18 mouse cellular contexts compared by ENCODE assay signal in the genomic region with DNA sequence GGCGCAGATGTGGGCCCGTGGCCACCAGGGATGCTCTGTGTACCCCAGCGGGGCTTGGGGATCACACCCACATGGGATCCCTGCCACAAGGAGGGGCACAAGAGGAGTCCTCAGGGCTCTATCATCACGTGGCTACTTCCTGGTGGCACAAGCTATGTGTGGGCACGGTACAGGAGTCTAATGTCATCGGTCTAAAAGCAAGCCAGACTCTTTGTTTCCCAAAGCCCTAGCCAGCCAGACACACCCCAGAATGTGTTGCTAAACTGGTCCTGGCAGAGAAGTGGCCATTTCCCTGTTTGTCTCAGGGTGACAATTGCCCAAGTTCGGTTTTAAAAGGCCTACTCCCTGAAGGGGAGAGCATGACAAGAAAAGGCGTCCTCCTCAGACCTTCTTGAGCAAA. TPM values are rescaled to one million over a fixed set of nuclear protein-coding genes. Genes with fewer than 3 reads are reported as not detected.
DNase-seq lines count a peak whose midpoint lies in the region; ATAC-seq lines count a peak whose summit lies in the region.
"Had no signal": no experiment of that assay in that cellular context is flagged by ENCODE, and none has a peak within 500 bp of the region (broad histone marks: within the 10 kb centered on the region; RNA-seq: fewer than 3 reads in every experiment).

No protein-coding gene starts in this region.

- intact Hi-C loops in heart, postnatal 25 days (cut with DNase I): loop anchor here (5.0 kb wide), 2 partner anchors 34 to 304 kb away; partner anchors contain the start of gene Prdm16

- H3K9me3 ChIP-seq in hindbrain, embryonic 10.5 days: no peaks in the 10 kb centered on the region
- no peaks in the 10 kb centered on the region for H3K9me3 ChIP-seq in hindbrain, embryonic 14.5 days (ENCODE audit: control insufficient read depth, low read length)
- H3K9me3 ChIP-seq: embryonic facial prominence, embryonic 13.5 days; intestine, embryonic 15.5 days; limb, embryonic 15.5 days; megakaryocyte, embryonic 14.5 days had no signal

- no peak overlapping the region for H3K4me3 ChIP-seq in hindbrain, embryonic 10.5 days
- no peak overlapping the region for H3K4me3 ChIP-seq in hindbrain, embryonic 14.5 days (replicated peaks; ENCODE audit: low read length)
- H3K4me3 ChIP-seq: embryonic facial prominence, embryonic 13.5 days; intestine, embryonic 15.5 days; limb, embryonic 15.5 days; megakaryocyte, embryonic 14.5 days had no signal

- 71% methylated on average over 8 of the region's 8 CpGs for WGBS in hindbrain, embryonic 10.5 days
- WGBS in hindbrain, embryonic 14.5 days: 63% methylated on average over 8 of the region's 8 CpGs

- H3K9ac ChIP-seq in hindbrain, embryonic 14.5 days: no peak overlapping the region
- H3K9ac ChIP-seq: embryonic facial prominence, embryonic 13.5 days; intestine, embryonic 15.5 days; limb, embryonic 15.5 days had no signal

- peaks cover 83% of the 10 kb centered on the region for H3K27me3 ChIP-seq in hindbrain, embryonic 10.5 days (ENCODE audit: insufficient read depth, poor library complexity, severe bottlenecking)
- H3K27me3 ChIP-seq in hindbrain, embryonic 14.5 days (ENCODE audit: control insufficient read depth, insufficient read depth, low read length): peaks cover 19% of the 10 kb centered on the region

- peaks cover 88% of the 10 kb centered on the region for H3K4me1 ChIP-seq in hindbrain, embryonic 10.5 days (replicated peaks)
- peaks cover 20% of the 10 kb centered on the region for H3K4me1 ChIP-seq in hindbrain, embryonic 14.5 days (replicated peaks; ENCODE audit: control insufficient read depth, insufficient read depth, low read length)
- H3K4me1 ChIP-seq: megakaryocyte, embryonic 14.5 days had no signal

- H3K4me2 ChIP-seq in hindbrain, embryonic 14.5 days (replicated peaks): no peak overlapping the region
- H3K4me2 ChIP-seq: embryonic facial prominence, embryonic 13.5 days; intestine, embryonic 15.5 days; limb, embryonic 15.5 days had no signal

- no peak for DNase-seq in hindbrain, embryonic 10.5 days (ENCODE audit: low spot score)
- no peak for DNase-seq in hindbrain, embryonic 14.5 days (ENCODE audit: low spot score)
- DNase-seq in heart, adult 18-20 months: peak; percentile 50 to 67
- peak; percentile 22 for DNase-seq in heart, postnatal 25 days (ENCODE audit: low spot score)
- DNase-seq in lung, postnatal 25 days (ENCODE audit: low spot score): peak; percentile 71
- no peak for DNase-seq in urinary bladder, postnatal 14 days (ENCODE audit: low spot score)
- DNase-seq in layer of hippocampus, postnatal 10 days (ENCODE audit: low spot score in 2 of 2): no peak
- DNase-seq in right cerebral cortex, postnatal 10 days (ENCODE audit: low spot score in 2 of 2): no peak
- DNase-seq: cerebellum, adult 11-12 months; gastrocnemius, postnatal 14 days; thymus, adult 2 months had no signal

- peak overlapping the region; percentile 17 for H3K27ac ChIP-seq in hindbrain, embryonic 10.5 days
- H3K27ac ChIP-seq in hindbrain, embryonic 14.5 days: no peak overlapping the region
- H3K27ac ChIP-seq: embryonic facial prominence, embryonic 13.5 days; intestine, embryonic 15.5 days; limb, embryonic 15.5 days had no signal

- H3K36me3 ChIP-seq in hindbrain, embryonic 10.5 days: no peaks in the 10 kb centered on the region
- no peaks in the 10 kb centered on the region for H3K36me3 ChIP-seq in hindbrain, embryonic 14.5 days (replicated peaks; ENCODE audit: control insufficient read depth, insufficient read depth)
- H3K36me3 ChIP-seq: intestine, embryonic 15.5 days; limb, embryonic 15.5 days had no signal

- no peak for ATAC-seq in hindbrain, embryonic 14.5 days (ENCODE audit: low FRiP score)
- ATAC-seq: forebrain, embryonic 14.5 days; intestine, embryonic 15.5 days had no signal

RNA-seq across cellular contexts. Expression of gene B230104I21Rik, which starts 2.6 kb away (rescaled TPM):
- not detected in 2 replicates for polyA plus RNA-seq in hindbrain, embryonic 10.5 days (2016; fragmentation: Nextera tagmentation; extraction: Ambion mirVana)
- not detected in 2 replicates for polyA plus RNA-seq in hindbrain, embryonic 14.5 days (2014; fragmentation: Nextera tagmentation; extraction: Ambion mirVana)
- total RNA-seq in heart, adult 18-20 months (2021): not detected
- total RNA-seq in heart, postnatal 25 days (2021): not detected
- under 1 TPM in 1 of 2 experiments, not detected in 1; 0.40 TPM for total RNA-seq in layer of hippocampus, postnatal 10 days (2021)
- total RNA-seq: adrenal gland, adult 18-20 months; gastrocnemius, postnatal 14 days had no signal
- polyA plus RNA-seq: embryonic facial prominence, embryonic 13.5 days; forebrain, embryonic 14.5 days; intestine, embryonic 15.5 days; limb, embryonic 15.5 days; small intestine, adult 2 months; thymus, adult 2 months had no signal

RNA-seq across cellular contexts. Expression of gene Arhgef16, which starts 31.8 kb away (rescaled TPM):
- 4.6 and 7.5 TPM in 2 replicates for polyA plus RNA-seq in hindbrain, embryonic 10.5 days (2016; fragmentation: Nextera tagmentation; extraction: Ambion mirVana)
- 1.4 and 1.5 TPM in 2 replicates for polyA plus RNA-seq in hindbrain, embryonic 14.5 days (2014; fragmentation: Nextera tagmentation; extraction: Ambion mirVana)
- total RNA-seq in heart, adult 18-20 months (2021): under 1 TPM; 0.46 to 0.52 TPM
- total RNA-seq in heart, postnatal 25 days (2021): under 1 TPM; 0.36 to 0.62 TPM
- total RNA-seq in layer of hippocampus, postnatal 10 days (2021): under 1 TPM in 1 of 2 experiments, not detected in 1; 0.41 TPM

Comparison
In these comparisons a context has a peak if more than half of its experiments do, and no peak if none do; other contexts are left out.
1. DNase-seq: peak in heart, adult 18-20 months (2 of 2), heart, postnatal 25 days (single experiment) and lung, postnatal 25 days (single experiment); none in hindbrain, embryonic 10.5 days (single experiment), hindbrain, embryonic 14.5 days (single experiment), urinary bladder, postnatal 14 days (single experiment), layer of hippocampus, postnatal 10 days (0 of 2) and right cerebral cortex, postnatal 10 days (0 of 2).